Mouse (Mus musculus): ENCODE measurements around the gene Cd274.

DNA sequence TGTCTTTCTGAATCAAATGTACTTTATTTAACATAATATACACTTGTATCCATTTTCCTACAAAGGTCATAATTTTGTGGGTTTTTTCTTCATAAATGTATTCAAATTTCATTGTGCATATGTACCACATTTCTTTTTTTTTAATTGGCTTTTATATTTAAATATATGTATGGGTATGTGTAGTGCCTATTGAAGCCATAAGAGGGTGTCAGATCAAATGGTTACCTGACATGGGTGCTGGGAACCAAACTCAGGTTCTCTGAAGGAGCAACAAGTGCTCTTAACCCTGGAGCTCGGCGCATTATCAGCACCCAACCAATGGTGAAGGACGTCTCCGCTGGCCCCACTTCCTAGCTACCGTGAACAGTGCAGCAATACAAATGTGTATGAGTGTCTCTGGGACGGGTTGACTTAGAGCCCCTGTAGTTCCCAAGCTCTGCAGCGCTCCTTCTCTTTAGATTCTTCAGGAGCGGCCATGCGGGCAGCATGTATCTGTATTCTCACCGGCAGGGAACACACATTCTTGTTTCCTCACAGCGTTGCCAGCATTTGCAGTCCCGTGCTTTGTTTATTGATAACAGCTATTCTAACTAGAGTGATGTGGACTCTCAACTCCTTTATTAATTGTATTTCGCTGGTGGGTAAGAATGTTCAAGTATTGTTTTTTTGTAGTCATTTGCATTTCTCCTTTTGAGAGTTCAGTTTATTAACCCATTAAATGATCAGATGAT is 40.3 kb upstream of the Cd274 start:
- no peak for TF ChIP-seq CHD2 (IDR thresholded peaks at IDR 0.05; ENCODE audit: low read depth, low read length)
- no peak for TF ChIP-seq HCFC1 (IDR thresholded peaks at IDR 0.05; ENCODE audit: borderline replicate concordance, insufficient read depth, low read length)
